Mouse (Mus musculus) heart, postnatal 14 days (tissue): Measurements from ENCODE around the gene Myo5c. TPM values are rescaled to one million over a fixed set of nuclear protein-coding genes. Genes with fewer than 3 reads are reported as not detected.

ENCODE experiments used
- DNase-seq, 2 experiments: peaks; one replicate each; pipeline ENCODE4 v3.0.0; 2021 to 2022
- intact Hi-C: fragments of 180-260 bp; cut with DNase I; formaldehyde crosslinking; loops from one replicate; pipeline ENCODE4 v1.15.1; 2025
- total RNA-seq, 2 experiments: library from RNA; stranded (reverse); gene quantifications; 2 replicates each; pipeline ENCODE4 v1.2.3; 2021

The Myo5c gene
- total RNA-seq, 2 experiments from 2014 or later: 5.8 to 6.2 TPM

GRCm38 (mm10) chr9:75273646-75274045 lies 41.8 kb downstream of the Myo5c start:
- no peak for DNase-seq
- intact Hi-C loops: no loop called here

- no peak for DNase-seq
- intact Hi-C loops: no loop called here
Measured at GRCm38 (mm10) chr9:75274486-75274885, 42.7 kb downstream of the Myo5c start.

- no peak for DNase-seq
- intact Hi-C loops: no loop called here
Measured at GRCm38 (mm10) chr9:75275051-75275450, 43.2 kb downstream of the Myo5c start.

GRCm38 (mm10) chr9:75280814-75281213 lies 49.0 kb downstream of the Myo5c start:
- intact Hi-C loops: loop anchor here (2.0 to 10.0 kb wide), 3 partner anchors 230 to 379 kb away; no protein-coding TSS in a partner anchor
- DNase-seq: peak; percentile 44 to 47

- no peak for DNase-seq
- intact Hi-C loops: loop anchor here (5.0 to 10.0 kb wide), 2 partner anchors 233 to 380 kb away; no protein-coding TSS in a partner anchor
Measured at GRCm38 (mm10) chr9:75282179-75282578, 50.4 kb downstream of the Myo5c start.

GRCm38 (mm10) chr9:75282830-75283229 lies 51.0 kb downstream of the Myo5c start:
- intact Hi-C loops: loop anchor here (5.0 to 10.0 kb wide), 2 partner anchors 232 to 381 kb away; no protein-coding TSS in a partner anchor
- DNase-seq: peak; percentile 19 to 51

GRCm38 (mm10) chr9:75283636-75284035 lies 51.8 kb downstream of the Myo5c start:
- no peak for DNase-seq
- intact Hi-C loops: loop anchor here (5.0 to 10.0 kb wide), 2 partner anchors 231 to 381 kb away; no protein-coding TSS in a partner anchor

- intact Hi-C loops: loop anchor here (10.0 kb wide), 1 partner anchor 229 kb away; no protein-coding TSS in a partner anchor
- DNase-seq: no peak
Measured at GRCm38 (mm10) chr9:75285363-75285762, 53.5 kb downstream of the Myo5c start.

GRCm38 (mm10) chr9:75287636-75288035 lies 55.8 kb downstream of the Myo5c start:
- DNase-seq: no peak
- intact Hi-C loops: loop anchor here (10.0 kb wide), 1 partner anchor 227 kb away; no protein-coding TSS in a partner anchor

- peak; percentile 12 to 41 for DNase-seq
- intact Hi-C loops: loop anchor here (10.0 kb wide), 1 partner anchor 225 kb away; no protein-coding TSS in a partner anchor
Measured at GRCm38 (mm10) chr9:75289545-75289944, 57.7 kb downstream of the Myo5c start.

- intact Hi-C loops: no loop called here
- no peak for DNase-seq
Measured at GRCm38 (mm10) chr9:75299342-75299741, 67.5 kb downstream of the Myo5c start.

- intact Hi-C loops: no loop called here
- no peak for DNase-seq
Measured at GRCm38 (mm10) chr9:75303033-75303432, 71.2 kb downstream of the Myo5c start.

GRCm38 (mm10) chr9:75303701-75304261 lies 72.0 kb downstream of the Myo5c start:
- intact Hi-C loops: no loop called here
- no peak for DNase-seq

- no peak for DNase-seq
- intact Hi-C loops: no loop called here
Measured at GRCm38 (mm10) chr9:75304286-75304685, 72.5 kb downstream of the Myo5c start.

GRCm38 (mm10) chr9:75306126-75306898 lies 74.5 kb downstream of the Myo5c start, which contains the start of gene Gnb5:
Gnb5 (plus strand) TSS chr9:75306288.
- intact Hi-C loops: no loop called here
- DNase-seq: no peak

- DNase-seq: no peak
- intact Hi-C loops: no loop called here
Measured at GRCm38 (mm10) chr9:75307015-75307414, 75.2 kb downstream of the Myo5c start.

- DNase-seq: no peak
- intact Hi-C loops: no loop called here
Measured at GRCm38 (mm10) chr9:75308621-75309020, 76.8 kb downstream of the Myo5c start.

- intact Hi-C loops: no loop called here
- DNase-seq: peak; percentile 76 to 86
Measured at GRCm38 (mm10) chr9:75312008-75312407, 80.2 kb downstream of the Myo5c start.

- intact Hi-C loops: no loop called here
- DNase-seq: peak in 1 of 2 experiments; percentile 4
Measured at GRCm38 (mm10) chr9:75313138-75313831, 81.5 kb downstream of the Myo5c start.

- intact Hi-C loops: no loop called here
- DNase-seq: peak; percentile 86 to 90
Measured at GRCm38 (mm10) chr9:75313832-75314516, 82.2 kb downstream of the Myo5c start.
